Comparison of ENCODE assay signal across 10 mouse cellular contexts in the genomic region with DNA sequence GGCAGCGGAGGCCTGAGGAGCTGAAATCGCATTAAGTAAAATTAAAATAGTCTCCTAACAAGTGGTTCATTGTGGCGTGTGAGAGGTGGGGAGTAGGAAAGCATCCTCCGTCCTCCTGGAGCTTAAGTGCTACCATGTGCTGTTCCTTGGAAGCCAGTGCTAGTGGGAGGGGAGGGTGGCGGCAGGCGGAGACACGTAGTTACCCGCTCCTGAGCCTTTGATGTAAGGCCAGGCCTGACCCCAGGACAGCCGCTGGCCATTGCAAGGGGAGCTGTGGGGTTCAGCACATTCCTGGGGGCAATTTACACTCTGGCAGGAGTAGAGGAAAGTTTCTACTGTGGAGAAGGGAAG. TPM values are rescaled to one million over a fixed set of nuclear protein-coding genes. Genes with fewer than 3 reads are reported as not detected.
A peak's percentile ranks its signal among the peaks of the same experiment; 100 is the strongest.
DNase-seq lines count a peak whose midpoint lies in the region; ATAC-seq lines count a peak whose summit lies in the region.
"Had no signal": no experiment of that assay in that cellular context is flagged by ENCODE, and none has a peak within 500 bp of the region (broad histone marks: within the 10 kb centered on the region; RNA-seq: fewer than 3 reads in every experiment).

No protein-coding gene starts in this region.

- intact Hi-C loops in gastrocnemius, postnatal 14 days (cut with DNase I; ENCODE audit: low total_unique reads) = loop anchor here (5.0 kb wide), 1 partner anchor 34 kb away; no protein-coding TSS in a partner anchor

- ATAC-seq in kidney, embryonic 15.5 days (replicated peaks; ENCODE audit: low FRiP score) = no peak
- peak; percentile 65 for ATAC-seq in embryonic facial prominence, embryonic 11.5 days (replicated peaks; ENCODE audit: insufficient number of reproducible peaks, low FRiP score, low TSS enrichment, low read depth)
- ATAC-seq: Patski had no signal

- DNase-seq in gastrocnemius, postnatal 25 days = peak; percentile 42
- DNase-seq in gastrocnemius, postnatal 14 days = no peak
- DNase-seq in kidney, postnatal 10 days = no peak
- peak; percentile 83 for DNase-seq in embryonic facial prominence, embryonic 11.5 days (ENCODE audit: low spot score)
- peak; percentile 52 for DNase-seq in mesoderm, embryonic 11.5 days (ENCODE audit: low read depth, low spot score)
- DNase-seq in lung, postnatal 4 days = no peak
- DNase-seq in spleen, postnatal 14 days (ENCODE audit: low spot score in 2 of 2) = no peak
- DNase-seq: adrenal gland, adult 8-10 months had no signal

- peak overlapping the region; percentile 32; the same call in 1 of the 2 replicates for H3K27ac ChIP-seq in kidney, embryonic 15.5 days
- peak overlapping the region; percentile 66 for H3K27ac ChIP-seq in embryonic facial prominence, embryonic 11.5 days (replicated peaks; ENCODE audit: low read depth, low read length)

- 25% methylated on average over 9 of the region's 9 CpGs for WGBS in kidney, embryonic 15.5 days
- WGBS in embryonic facial prominence, embryonic 11.5 days = 12% methylated on average over 9 of the region's 9 CpGs

- 0 out of 2 replicates have a peak, but pooled peaks cover 3% of the 10 kb centered on the region for H3K27me3 ChIP-seq in kidney, embryonic 15.5 days
- H3K27me3 ChIP-seq in embryonic facial prominence, embryonic 11.5 days (ENCODE audit: control insufficient read depth, insufficient read depth, low read length) = no peaks in the 10 kb centered on the region
- H3K27me3 ChIP-seq: Patski had no signal

- no peak overlapping the region for H3K4me3 ChIP-seq in kidney, embryonic 15.5 days (replicated peaks)
- H3K4me3 ChIP-seq in embryonic facial prominence, embryonic 11.5 days (ENCODE audit: low read depth, low read length) = no peak overlapping the region

- peaks cover 20% of the 10 kb centered on the region for H3K4me1 ChIP-seq in kidney, embryonic 15.5 days
- H3K4me1 ChIP-seq in embryonic facial prominence, embryonic 11.5 days (ENCODE audit: control insufficient read depth, insufficient read depth, low read length) = 0 out of 2 replicates have a peak, but pooled peaks cover 2% of the 10 kb centered on the region

- 0 out of 2 replicates have a peak overlapping the region, but pooled peaks have one; percentile 36 for H3K4me2 ChIP-seq in kidney, embryonic 15.5 days
- H3K4me2 ChIP-seq in embryonic facial prominence, embryonic 11.5 days (ENCODE audit: low read depth, low read length) = no peak overlapping the region

- peaks cover 20% of the 10 kb centered on the region for H3K36me3 ChIP-seq in kidney, embryonic 15.5 days
- H3K36me3 ChIP-seq in embryonic facial prominence, embryonic 11.5 days (replicated peaks; ENCODE audit: control insufficient read depth, insufficient read depth, low read depth, low read length) = 0 out of 2 replicates have a peak, but pooled peaks cover 4% of the 10 kb centered on the region

- no peak overlapping the region; the same call in 1 of the 2 replicates for H3K9ac ChIP-seq in kidney, embryonic 15.5 days
- H3K9ac ChIP-seq in embryonic facial prominence, embryonic 11.5 days (replicated peaks; ENCODE audit: low read length) = peak overlapping the region; percentile 0; the same call in 1 of the 2 replicates

- H3K9me3 ChIP-seq in kidney, embryonic 15.5 days (replicated peaks) = no peaks in the 10 kb centered on the region
- no peaks in the 10 kb centered on the region for H3K9me3 ChIP-seq in embryonic facial prominence, embryonic 11.5 days (replicated peaks; ENCODE audit: control insufficient read depth, low read length)

RNA-seq across cellular contexts. Expression of a gene that starts 8.1 kb away (rescaled TPM):
- total RNA-seq in gastrocnemius, postnatal 25 days (2021) = 1 to 10 TPM in 1 of 2 experiments, under 1 TPM in 1; 0.96 to 3.9 TPM
- total RNA-seq in gastrocnemius, postnatal 14 days (2021) = 1 to 10 TPM; 4.7 to 5.6 TPM
- 10.6 and 15.2 TPM in 2 replicates for polyA plus RNA-seq in kidney, embryonic 15.5 days (2015; fragmentation: Nextera tagmentation; extraction: Ambion mirVana)
- polyA plus RNA-seq in embryonic facial prominence, embryonic 11.5 days (2014; fragmentation: Nextera tagmentation; extraction: Ambion mirVana) = 15.7 and 18.1 TPM in 2 replicates

RNA-seq across cellular contexts. Expression of a gene that starts 16.4 kb away (rescaled TPM):
- total RNA-seq in gastrocnemius, postnatal 25 days (2021) = 10 to 100 TPM; 18.0 to 21.0 TPM
- total RNA-seq in gastrocnemius, postnatal 14 days (2021) = 10 to 100 TPM; 22.2 to 24.3 TPM
- 106 and 111 TPM in 2 replicates for polyA plus RNA-seq in kidney, embryonic 15.5 days (2015; fragmentation: Nextera tagmentation; extraction: Ambion mirVana)
- 33.8 and 36.7 TPM in 2 replicates for polyA plus RNA-seq in embryonic facial prominence, embryonic 11.5 days (2014; fragmentation: Nextera tagmentation; extraction: Ambion mirVana)

RNA-seq across cellular contexts. Expression of a gene that starts 22.4 kb away (rescaled TPM):
- 100 to 1,000 TPM; 166 to 187 TPM for total RNA-seq in gastrocnemius, postnatal 25 days (2021)
- 100 to 1,000 TPM; 165 to 201 TPM for total RNA-seq in gastrocnemius, postnatal 14 days (2021)
- polyA plus RNA-seq in kidney, embryonic 15.5 days (2015; fragmentation: Nextera tagmentation; extraction: Ambion mirVana) = 39.6 and 40.7 TPM in 2 replicates
- 47.0 and 54.1 TPM in 2 replicates for polyA plus RNA-seq in embryonic facial prominence, embryonic 11.5 days (2014; fragmentation: Nextera tagmentation; extraction: Ambion mirVana)

RNA-seq across cellular contexts. Expression of a gene that starts 43.0 kb away (rescaled TPM):
- 1 to 10 TPM; 7.4 to 8.4 TPM for total RNA-seq in gastrocnemius, postnatal 25 days (2021)
- total RNA-seq in gastrocnemius, postnatal 14 days (2021) = 10 to 100 TPM in 1 of 2 experiments, 1 to 10 TPM in 1; 9.8 to 11.5 TPM
- polyA plus RNA-seq in kidney, embryonic 15.5 days (2015; fragmentation: Nextera tagmentation; extraction: Ambion mirVana) = 74.4 and 81.1 TPM in 2 replicates
- polyA plus RNA-seq in embryonic facial prominence, embryonic 11.5 days (2014; fragmentation: Nextera tagmentation; extraction: Ambion mirVana) = 44.6 and 48.0 TPM in 2 replicates

RNA-seq across cellular contexts. Expression of a gene that starts 46.9 kb away (rescaled TPM):
- total RNA-seq in gastrocnemius, postnatal 25 days (2021) = under 1 TPM; 0.31 to 0.88 TPM
- total RNA-seq in gastrocnemius, postnatal 14 days (2021) = 1 to 10 TPM in 1 of 2 experiments, under 1 TPM in 1; 0.74 to 1.1 TPM
- polyA plus RNA-seq in kidney, embryonic 15.5 days (2015; fragmentation: Nextera tagmentation; extraction: Ambion mirVana) = 4.7 and 4.9 TPM in 2 replicates
- polyA plus RNA-seq in embryonic facial prominence, embryonic 11.5 days (2014; fragmentation: Nextera tagmentation; extraction: Ambion mirVana) = 3.4 and 3.5 TPM in 2 replicates

Comparison
In these comparisons a context has a peak if more than half of its experiments do, and no peak if none do; other contexts are left out.
1. DNase-seq: peak in gastrocnemius, postnatal 25 days (single experiment), embryonic facial prominence, embryonic 11.5 days (single experiment) and mesoderm, embryonic 11.5 days (single experiment); none in gastrocnemius, postnatal 14 days (single experiment), kidney, postnatal 10 days (single experiment), lung, postnatal 4 days (0 of 2) and spleen, postnatal 14 days (0 of 2).